Mouse (Mus musculus) liver, embryonic 11.5 days (tissue): ENCODE measurements at regions not wholly inside any gene's neighbourhood (a gene's known extent, or its start where the extent isn't known, plus 50 kb on each side); places are given as distances from the start of the nearest gene placed in this dataset.

Experiments
- ATAC-seq: fragments of 200-750 bp; cut with Nextera tagmentation; replicated peaks from 2 replicates; pipeline ENCODE4 v1.8.0; 2017; ENCODE audit warnings: moderate number of reproducible peaks, mild to moderate bottlenecking, moderate TSS enrichment, moderate library complexity; ENCODE audit not compliant: low FRiP score
- DNase-seq: peaks from one replicate; pipeline ENCODE4 v3.0.0-alpha.2; 2017; ENCODE audit warnings: low spot score
- H3K27ac ChIP-seq: fragments of 300-500 bp; sonication (generic); 2 replicates; pipeline ENCODE4 v1.5.1; 2014; ENCODE audit warnings: mild to moderate bottlenecking, low read depth, low read length, control low read depth
- H3K27me3 ChIP-seq: fragments of 300-500 bp; sonication (generic); replicated peaks from 2 replicates; pipeline ENCODE4 v1.6.1; 2014; ENCODE audit warnings: low read length, mixed read lengths; ENCODE audit not compliant: control insufficient read depth, insufficient read depth
- H3K36me3 ChIP-seq: fragments of 300-500 bp; sonication (generic); 2 replicates; pipeline ENCODE4 v1.6.1; 2014; ENCODE audit warnings: mild to moderate bottlenecking, low read length, moderate library complexity, mixed read lengths; ENCODE audit not compliant: control insufficient read depth, insufficient read depth
- H3K4me1 ChIP-seq: fragments of 300-500 bp; sonication (generic); replicated peaks from 2 replicates; pipeline ENCODE4 v1.6.1; 2014; ENCODE audit warnings: low read length, mixed read lengths; ENCODE audit not compliant: control insufficient read depth, insufficient read depth
- H3K4me2 ChIP-seq: fragments of 300-500 bp; sonication (generic); 2 replicates; pipeline ENCODE4 v1.6.1; 2014; ENCODE audit warnings: mild to moderate bottlenecking, control low read depth, moderate library complexity
- H3K4me3 ChIP-seq: fragments of 300-500 bp; sonication (generic); 2 replicates; pipeline ENCODE4 v1.5.1; 2014; ENCODE audit warnings: low read depth, low read length, control low read depth
- H3K9ac ChIP-seq: fragments of 300-500 bp; sonication (generic); 2 replicates; pipeline ENCODE4 v1.6.1; 2014; ENCODE audit warnings: low read depth, low read length, control low read depth
- H3K9me3 ChIP-seq: fragments of 300-500 bp; sonication (generic); 2 replicates; pipeline ENCODE4 v1.6.1; 2016; ENCODE audit warnings: low read length, inconsistent platforms, mixed read lengths; ENCODE audit not compliant: control insufficient read depth
- WGBS: fragments of 180-500 bp; shearing (Covaris S2); extraction: QIAGEN DNeasy Blood & Tissue Kit; methylation state at CpG from one replicate; pipeline ENCODE4 v1.1.7; 2014; 5-methylcytosine and 5-hydroxymethylcytosine counted together

DNA sequence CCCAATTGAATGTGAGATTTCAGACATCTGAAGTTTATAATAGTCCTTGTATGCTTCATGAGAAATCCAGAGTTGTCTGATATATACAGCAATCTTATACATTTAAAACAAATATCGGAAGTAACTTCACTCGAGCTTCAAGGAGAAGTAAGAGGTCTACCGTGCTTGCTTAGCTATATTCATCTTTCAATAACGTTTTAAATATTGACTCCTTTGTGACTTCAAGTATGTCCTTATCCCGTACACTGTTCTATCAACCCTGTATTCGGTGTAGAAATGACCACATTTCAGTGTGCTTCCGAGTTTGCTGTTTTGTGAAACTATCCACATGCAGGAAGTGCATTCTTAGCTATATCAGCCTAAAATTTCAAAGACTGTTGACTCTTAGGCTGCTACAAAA is 427.8 kb upstream of the Tbc1d2b start:
- no peaks in the 10 kb centered on the region for H3K27me3 ChIP-seq
- H3K4me3 ChIP-seq = no peak overlapping the region
- H3K27ac ChIP-seq = no peak overlapping the region
- no peaks in the 10 kb centered on the region for H3K36me3 ChIP-seq
- H3K4me1 ChIP-seq = no peaks in the 10 kb centered on the region
- H3K4me2 ChIP-seq = no peak overlapping the region
- DNase-seq (no peak), ATAC-seq (no peak)
- no peak overlapping the region for H3K9ac ChIP-seq
- no peaks in the 10 kb centered on the region for H3K9me3 ChIP-seq
- 65% methylated on average over 7 of the region's 7 CpGs for WGBS

DNA sequence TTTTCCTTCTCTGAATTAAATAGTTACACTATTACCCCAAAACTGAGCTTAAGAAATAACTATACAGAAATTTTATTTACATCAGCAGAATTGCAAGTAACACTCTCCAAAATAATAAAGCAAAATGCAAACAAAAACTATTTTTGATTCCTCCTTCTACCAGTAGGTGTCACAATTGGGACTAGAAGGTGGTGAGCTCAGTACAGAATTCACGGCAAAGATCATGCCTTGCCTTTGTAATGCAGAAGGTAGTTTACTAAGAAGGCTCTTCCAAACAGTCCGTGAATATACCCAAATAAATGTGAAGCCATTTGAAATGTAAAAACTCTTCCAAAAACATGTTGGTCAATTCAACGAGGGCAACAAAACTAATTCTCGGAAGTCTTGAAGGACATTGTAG is 428.5 kb upstream of the Tbc1d2b start:
- H3K4me1 ChIP-seq = no peaks in the 10 kb centered on the region
- H3K9me3 ChIP-seq = no peaks in the 10 kb centered on the region
- H3K27ac ChIP-seq = no peak overlapping the region
- H3K4me3 ChIP-seq = no peak overlapping the region
- no peak for ATAC-seq
- DNase-seq = no peak
- H3K36me3 ChIP-seq = no peaks in the 10 kb centered on the region
- 40% methylated on average over 4 of the region's 4 CpGs for WGBS
- no peak overlapping the region for H3K4me2 ChIP-seq
- H3K9ac ChIP-seq = no peak overlapping the region
- no peaks in the 10 kb centered on the region for H3K27me3 ChIP-seq

DNA sequence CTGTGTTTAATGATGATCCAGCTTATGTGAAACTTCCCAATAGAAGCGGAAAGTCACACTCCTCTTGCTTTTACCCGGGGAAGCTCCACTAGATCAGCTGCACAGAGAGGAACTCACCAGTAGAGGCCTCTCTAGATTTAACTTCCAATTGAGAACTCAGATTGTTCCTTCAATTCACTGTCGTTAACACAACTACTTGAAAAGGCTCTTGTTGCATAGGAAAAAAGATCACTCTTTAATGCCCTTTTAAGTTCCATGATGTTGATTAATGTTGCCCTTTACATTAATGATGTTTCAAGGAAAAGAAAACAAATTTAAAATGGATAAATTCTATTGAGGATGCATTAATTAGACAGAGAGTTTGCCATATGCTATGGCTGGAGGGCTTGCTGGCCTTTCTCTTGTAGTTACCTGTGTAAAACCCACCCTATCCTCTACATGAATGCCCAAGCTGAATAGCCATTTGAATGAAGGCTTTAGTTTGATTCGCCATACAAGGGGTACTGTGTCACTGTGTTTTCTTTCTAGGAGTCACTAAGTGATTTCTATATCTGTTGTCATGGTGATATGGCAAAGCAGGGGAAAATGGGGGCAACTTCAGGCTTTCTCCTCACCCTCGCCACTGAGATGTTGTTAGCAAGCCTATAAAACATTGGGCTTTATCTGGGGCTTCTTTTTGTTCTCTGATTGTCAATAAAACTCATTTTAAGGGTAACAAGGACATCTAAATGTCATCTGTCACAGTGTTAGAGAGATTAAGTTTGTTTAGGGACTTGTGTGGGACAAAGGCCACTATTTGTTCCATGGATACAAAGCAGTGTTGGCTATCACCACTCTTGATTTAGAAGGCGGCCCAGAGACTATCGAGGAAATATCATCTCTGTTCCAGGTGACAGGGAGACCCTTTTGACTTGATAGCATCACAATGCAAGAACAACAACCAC is 429.9 kb upstream of the Tbc1d2b start:
- no peak for ATAC-seq
- Histone ChIP-seq H3K27me3 (no peaks in the 10 kb centered on the region), H3K27ac (no peak overlapping the region), H3K4me3 (no peak overlapping the region), H3K9ac (no peak overlapping the region), H3K4me2 (no peak overlapping the region), H3K4me1 (no peaks in the 10 kb centered on the region), H3K9me3 (no peaks in the 10 kb centered on the region), H3K36me3 (no peaks in the 10 kb centered on the region)
- no peak for DNase-seq
- WGBS = 49% methylated on average over 7 of the region's 7 CpGs

DNA sequence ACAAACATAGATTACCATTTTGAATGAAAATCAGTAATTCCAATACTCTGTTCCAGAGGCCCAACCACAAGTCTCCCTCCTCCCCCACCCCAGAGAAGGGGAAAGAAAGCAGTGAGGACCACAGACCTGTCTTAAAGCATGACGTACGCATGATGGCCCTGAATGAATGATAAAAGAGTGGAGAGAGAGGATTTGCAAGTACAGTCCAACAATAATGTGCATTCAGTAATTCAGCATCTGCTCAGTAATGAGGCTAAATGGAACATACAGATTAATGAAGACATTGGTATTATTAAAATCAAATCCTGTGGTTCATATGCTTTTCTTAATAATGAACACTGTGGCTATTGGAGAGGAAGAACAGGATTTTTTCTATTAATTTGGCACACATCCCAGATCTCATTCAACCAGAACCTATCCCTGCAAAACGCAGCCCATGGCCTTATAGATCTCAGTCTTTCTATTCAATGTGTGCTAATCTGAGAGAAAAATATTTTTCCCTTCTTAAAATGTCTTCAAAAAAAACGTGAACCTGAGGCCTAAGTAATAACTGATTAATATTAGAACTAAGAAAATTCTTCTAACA is 430.7 kb upstream of the Tbc1d2b start:
- DNase-seq (no peak), ATAC-seq (no peak)
- Histone ChIP-seq H3K27me3 (no peaks in the 10 kb centered on the region), H3K4me3 (no peak overlapping the region), H3K36me3 (no peaks in the 10 kb centered on the region), H3K4me1 (no peaks in the 10 kb centered on the region), H3K27ac (no peak overlapping the region), H3K4me2 (no peak overlapping the region), H3K9me3 (no peaks in the 10 kb centered on the region), H3K9ac (no peak overlapping the region)
- 68% methylated on average over 4 of the region's 4 CpGs for WGBS

DNA sequence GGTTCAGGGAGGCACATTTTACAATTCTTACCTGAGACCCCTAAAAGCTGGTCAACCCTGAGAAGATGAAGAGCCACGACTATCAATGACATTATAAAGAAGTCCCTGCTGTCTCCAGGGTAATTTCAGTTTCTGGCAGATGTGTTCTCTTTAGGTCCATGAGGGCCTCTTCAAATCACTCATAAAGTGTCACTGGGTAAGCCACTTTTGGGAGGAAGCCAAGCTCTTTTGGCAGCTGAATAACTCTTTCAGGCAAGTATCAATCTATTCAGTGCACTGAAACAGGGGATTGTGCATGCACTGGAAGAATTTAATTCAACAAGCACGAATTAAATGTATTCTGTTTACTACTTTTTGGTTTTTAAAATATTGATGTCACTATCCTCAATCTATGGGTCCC is 443.1 kb upstream of the Tbc1d2b start:
- Histone ChIP-seq H3K4me1 (no peaks in the 10 kb centered on the region), H3K4me3 (no peak overlapping the region), H3K27me3 (no peaks in the 10 kb centered on the region), H3K9ac (no peak overlapping the region), H3K9me3 (no peaks in the 10 kb centered on the region), H3K36me3 (no peaks in the 10 kb centered on the region), H3K27ac (no peak overlapping the region), H3K4me2 (no peak overlapping the region)
- WGBS = 43% methylated on average over 2 of the region's 2 CpGs
- DNase-seq (no peak), ATAC-seq (no peak)

DNA sequence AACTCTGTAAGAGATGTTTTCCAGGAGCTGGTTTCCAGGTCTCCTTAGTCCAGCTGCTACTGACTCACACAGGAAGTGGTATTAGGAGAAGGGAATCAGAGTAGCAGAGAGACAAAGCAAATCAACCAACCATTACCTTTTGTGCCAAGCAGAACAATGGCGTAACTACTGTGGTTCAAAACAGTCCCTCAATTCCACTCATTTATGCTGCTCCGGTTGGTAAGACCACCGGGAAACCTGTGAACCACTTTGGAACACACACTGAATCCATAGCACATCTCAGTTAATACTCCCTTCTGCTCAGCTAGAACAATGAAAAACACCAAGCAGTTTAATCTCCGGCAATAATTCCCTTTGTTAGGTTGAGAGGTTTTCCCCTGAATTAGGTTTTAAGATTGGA is 460.8 kb upstream of the Tbc1d2b start:
- H3K9me3 ChIP-seq = no peaks in the 10 kb centered on the region
- WGBS = 74% methylated on average over 4 of the region's 4 CpGs
- no peaks in the 10 kb centered on the region for H3K36me3 ChIP-seq
- no peak overlapping the region for H3K4me3 ChIP-seq
- DNase-seq = no peak
- ATAC-seq = no peak
- no peak overlapping the region for H3K4me2 ChIP-seq
- H3K27ac ChIP-seq = no peak overlapping the region
- no peaks in the 10 kb centered on the region for H3K27me3 ChIP-seq
- H3K9ac ChIP-seq = no peak overlapping the region
- no peaks in the 10 kb centered on the region for H3K4me1 ChIP-seq

DNA sequence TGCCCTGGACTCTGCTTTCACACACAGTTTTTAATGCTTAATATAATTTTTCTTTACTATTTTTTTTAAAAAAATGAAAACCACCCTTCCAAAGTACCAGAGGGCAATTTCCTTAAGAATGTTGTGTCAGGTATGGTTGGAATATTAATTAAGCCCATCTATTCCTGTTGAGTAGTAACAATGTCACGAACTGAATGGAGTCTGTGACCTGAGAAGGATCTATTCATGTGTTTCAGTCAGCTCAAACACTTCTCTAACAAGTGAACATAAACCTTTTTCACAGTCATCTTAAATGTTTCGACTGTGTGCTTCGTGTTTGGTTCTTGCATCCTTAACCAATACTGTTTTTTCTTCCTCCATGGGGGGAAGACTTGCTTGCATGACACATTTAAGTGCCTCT is 486.6 kb upstream of the Tbc1d2b start:
- H3K4me3 ChIP-seq = no peak overlapping the region
- H3K9ac ChIP-seq = no peak overlapping the region
- H3K4me2 ChIP-seq = no peak overlapping the region
- no peaks in the 10 kb centered on the region for H3K27me3 ChIP-seq
- H3K36me3 ChIP-seq = no peaks in the 10 kb centered on the region
- no peak overlapping the region for H3K27ac ChIP-seq
- H3K4me1 ChIP-seq = no peaks in the 10 kb centered on the region
- ATAC-seq = no peak
- no peak for DNase-seq
- no peaks in the 10 kb centered on the region for H3K9me3 ChIP-seq
- WGBS = 66% methylated on average over 3 of the region's 3 CpGs

DNA sequence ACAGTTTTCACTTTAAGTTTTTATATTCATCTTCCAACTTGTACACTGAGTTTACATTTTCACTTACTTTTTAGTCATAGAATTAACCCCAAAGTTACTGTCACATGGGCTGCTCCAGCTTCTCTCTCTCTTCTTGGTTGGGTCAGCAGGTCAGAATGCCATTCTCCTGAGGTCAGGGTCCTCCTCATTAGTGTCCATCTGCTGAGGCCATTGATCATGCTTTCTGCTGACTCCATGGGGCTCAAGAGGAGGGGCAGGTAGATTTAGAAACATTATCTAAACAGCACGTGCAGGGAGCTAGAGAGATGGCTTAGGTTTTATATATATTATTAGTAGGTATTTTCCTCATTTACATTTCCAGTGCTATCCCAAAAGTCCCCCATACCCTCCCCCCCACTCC is 503.7 kb upstream of the Tbc1d2b start:
- ATAC-seq = no peak
- H3K9me3 ChIP-seq = no peaks in the 10 kb centered on the region
- no peaks in the 10 kb centered on the region for H3K36me3 ChIP-seq
- H3K27ac ChIP-seq = no peak overlapping the region
- no peak overlapping the region for H3K4me3 ChIP-seq
- 53% methylated on average over 1 of the region's 1 CpGs for WGBS
- no peak overlapping the region for H3K9ac ChIP-seq
- no peak for DNase-seq
- no peak overlapping the region for H3K4me2 ChIP-seq
- H3K27me3 ChIP-seq = no peaks in the 10 kb centered on the region
- no peaks in the 10 kb centered on the region for H3K4me1 ChIP-seq

DNA sequence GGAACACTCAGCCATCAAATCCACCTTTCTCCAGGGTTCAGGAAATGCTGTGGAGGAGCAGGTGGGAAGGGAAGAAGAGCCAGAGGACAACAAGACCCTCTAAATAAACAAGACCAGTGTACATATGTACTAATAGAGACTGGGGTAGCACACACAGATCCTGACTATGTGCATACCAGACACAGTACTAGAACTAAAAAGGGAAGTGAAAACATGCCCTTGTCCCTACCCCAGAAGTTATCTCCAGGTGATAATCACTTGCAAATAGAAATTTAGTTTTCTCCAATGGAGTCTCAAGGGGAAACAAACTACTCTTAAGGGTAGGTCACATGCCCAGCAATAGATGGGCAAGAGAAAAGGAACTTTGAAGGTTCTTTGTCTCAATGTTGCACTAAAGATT is 518.9 kb upstream of the Tbc1d2b start:
- H3K9me3 ChIP-seq = no peaks in the 10 kb centered on the region
- H3K36me3 ChIP-seq = no peaks in the 10 kb centered on the region
- no peaks in the 10 kb centered on the region for H3K27me3 ChIP-seq
- H3K4me3 ChIP-seq = no peak overlapping the region
- H3K9ac ChIP-seq = no peak overlapping the region
- no peak overlapping the region for H3K27ac ChIP-seq
- H3K4me1 ChIP-seq = no peaks in the 10 kb centered on the region
- no peak overlapping the region for H3K4me2 ChIP-seq
- ATAC-seq (no peak), DNase-seq (no peak)
